Mouse (Mus musculus) limb, embryonic 12.5 days (tissue): ENCODE results near the gene 4930564D02Rik. TPM values are rescaled to one million over a fixed set of nuclear protein-coding genes. Genes with fewer than 3 reads are reported as not detected.

ENCODE experiments used
- ATAC-seq: fragments of 200-750 bp; cut with Nextera tagmentation; 2 replicates; pipeline ENCODE4 v1.8.0; 2017; ENCODE audit warnings: low read depth, moderate TSS enrichment; ENCODE audit not compliant: insufficient number of reproducible peaks, insufficient read depth, low FRiP score, low TSS enrichment
- H3K27ac ChIP-seq: fragments of 300-500 bp; sonication (generic); 2 replicates; pipeline ENCODE4 v1.5.1; 2016; ENCODE audit warnings: mild to moderate bottlenecking, moderate library complexity
- H3K27me3 ChIP-seq: fragments of 300-500 bp; sonication (generic); 2 replicates; pipeline ENCODE4 v1.6.1; 2016; ENCODE audit warnings: mild to moderate bottlenecking, moderate library complexity
- H3K36me3 ChIP-seq: fragments of 300-500 bp; sonication (generic); 2 replicates; pipeline ENCODE4 v1.6.1; 2016; ENCODE audit warnings: mild to moderate bottlenecking, moderate library complexity
- H3K4me1 ChIP-seq: fragments of 300-500 bp; sonication (generic); replicated peaks from 2 replicates; pipeline ENCODE4 v1.6.1; 2016
- H3K4me2 ChIP-seq: fragments of 300-500 bp; sonication (generic); 2 replicates; pipeline ENCODE4 v1.6.1; 2016; ENCODE audit warnings: mild to moderate bottlenecking, moderate library complexity
- H3K4me3 ChIP-seq: fragments of 300-500 bp; sonication (generic); replicated peaks from 2 replicates; pipeline ENCODE4 v1.5.1; 2016; ENCODE audit warnings: mild to moderate bottlenecking
- H3K9ac ChIP-seq: fragments of 300-500 bp; sonication (generic); replicated peaks from 2 replicates; pipeline ENCODE4 v1.6.1; 2016; ENCODE audit warnings: mild to moderate bottlenecking, moderate library complexity
- H3K9me3 ChIP-seq: fragments of 300-500 bp; sonication (generic); 2 replicates; pipeline ENCODE4 v1.6.1; 2016; ENCODE audit warnings: mild to moderate bottlenecking, moderate library complexity
- WGBS: fragments of 180-500 bp; shearing (Covaris S2); methylation state at CpG from one replicate; pipeline ENCODE4 v1.1.7; 2016; 5-methylcytosine and 5-hydroxymethylcytosine counted together
- polyA plus RNA-seq: library from polyadenylated mRNA; unstranded; fragments of >200 nt; fragmentation: Nextera tagmentation; extraction: Ambion mirVana; gene quantifications from 2 replicates; pipeline ENCODE4 v1.2.1, GENCODE M21; 2016

The 4930564D02Rik gene
- polyA plus RNA-seq, result not detected in 2 replicates

DNA sequence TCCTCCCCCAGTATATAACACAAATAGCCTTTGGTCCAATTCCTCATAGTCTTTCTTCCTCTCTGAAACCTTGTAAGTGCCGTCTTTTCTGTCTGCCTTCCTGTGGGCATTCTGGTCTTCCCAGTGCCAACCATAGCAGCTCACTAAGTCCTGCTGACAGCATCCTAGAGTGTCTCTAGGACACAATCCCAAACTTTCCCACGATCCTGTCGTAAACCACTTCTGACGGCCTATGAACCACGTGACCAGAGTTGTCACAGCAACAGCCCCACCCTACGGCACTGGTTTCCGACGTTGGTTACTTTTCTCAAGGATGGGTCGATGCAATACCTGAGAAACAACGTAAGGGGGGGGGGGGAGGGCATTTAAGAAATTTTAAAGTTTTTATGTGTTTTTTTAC is at the start of gene 4930564D02Rik:
4930564D02Rik (plus strand) TSS at position 301 of the 400 bp plus-strand sequence.
- Histone ChIP-seq H3K27ac (peak within 1 kb of the TSS; percentile 41; the same call in 1 of the 2 replicates), H3K4me1 (peaks cover 37% of the 10 kb centered on the region), H3K27me3 (no peaks in the 10 kb centered on the region), H3K9me3 (no peaks in the 10 kb centered on the region), H3K4me3 (no peak within 1 kb of the TSS), H3K9ac (no peak within 1 kb of the TSS), H3K36me3 (no peaks in the 10 kb centered on the region), H3K4me2 (no peak within 1 kb of the TSS)
- no peak for ATAC-seq
- WGBS, result 76% methylated on average over 10 of the region's 10 CpGs

DNA sequence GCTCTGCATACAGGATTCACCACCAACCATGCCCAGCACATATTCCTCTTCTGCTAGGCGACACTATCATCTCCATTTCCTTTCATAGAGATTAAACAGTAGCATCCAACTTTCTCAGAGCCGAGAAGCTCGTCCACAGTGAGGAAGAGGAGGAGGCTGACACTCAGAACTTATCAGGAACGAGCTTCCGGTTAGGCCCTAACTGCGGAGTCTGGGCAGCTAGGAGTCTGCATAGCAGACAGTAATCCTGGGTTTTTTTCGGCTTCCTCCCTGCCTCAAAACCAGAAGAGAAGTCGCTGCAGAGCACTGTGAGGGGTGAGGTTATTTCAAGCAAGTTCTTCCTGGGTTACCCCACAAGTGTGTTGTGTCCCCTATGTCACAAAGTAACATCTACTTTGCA is 49.3 kb upstream of the 4930564D02Rik start:
- H3K4me2 ChIP-seq, result no peak overlapping the region
- peaks cover 27% of the 10 kb centered on the region for H3K36me3 ChIP-seq
- WGBS, result 89% methylated on average over 8 of the region's 8 CpGs
- no peak overlapping the region for H3K4me3 ChIP-seq
- no peak overlapping the region for H3K27ac ChIP-seq
- no peak for ATAC-seq
- peaks cover 12% of the 10 kb centered on the region for H3K4me1 ChIP-seq
- no peaks in the 10 kb centered on the region for H3K9me3 ChIP-seq
- H3K27me3 ChIP-seq, result no peaks in the 10 kb centered on the region
- no peak overlapping the region for H3K9ac ChIP-seq

DNA sequence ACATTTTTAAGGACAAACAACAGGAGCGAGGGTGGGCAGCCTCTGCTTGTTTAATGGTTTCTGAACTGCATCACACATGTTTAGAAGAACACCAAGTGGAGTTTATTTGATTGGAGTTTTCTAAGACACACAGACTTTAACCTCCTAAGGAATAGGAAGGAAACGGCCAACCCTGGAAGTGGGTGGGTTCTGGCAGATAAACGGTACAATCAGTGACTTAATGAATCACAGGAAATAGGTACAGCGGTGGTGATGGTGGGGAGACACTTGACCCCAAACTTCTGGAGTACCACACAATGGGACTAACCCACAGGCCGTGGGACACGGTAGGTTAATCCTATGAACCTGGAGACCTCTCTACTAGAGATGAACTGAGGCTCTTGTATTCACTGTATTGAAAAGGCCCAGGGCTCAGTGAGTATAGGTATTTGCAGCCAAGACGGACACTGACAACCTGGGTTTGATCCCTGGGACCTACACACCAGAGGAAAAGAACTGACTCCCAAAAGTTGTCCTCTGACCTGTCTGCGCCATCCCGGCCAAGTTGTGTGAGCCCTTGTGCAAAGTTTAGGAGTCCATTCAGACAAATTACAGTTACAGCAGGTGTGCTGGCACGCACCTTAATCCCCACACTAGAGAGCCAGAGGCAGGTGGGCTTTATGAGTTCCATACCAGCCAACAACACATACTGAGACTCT is 48.4 kb upstream of the 4930564D02Rik start:
- 83% methylated on average over 10 of the region's 10 CpGs for WGBS
- peaks cover 31% of the 10 kb centered on the region for H3K36me3 ChIP-seq

DNA sequence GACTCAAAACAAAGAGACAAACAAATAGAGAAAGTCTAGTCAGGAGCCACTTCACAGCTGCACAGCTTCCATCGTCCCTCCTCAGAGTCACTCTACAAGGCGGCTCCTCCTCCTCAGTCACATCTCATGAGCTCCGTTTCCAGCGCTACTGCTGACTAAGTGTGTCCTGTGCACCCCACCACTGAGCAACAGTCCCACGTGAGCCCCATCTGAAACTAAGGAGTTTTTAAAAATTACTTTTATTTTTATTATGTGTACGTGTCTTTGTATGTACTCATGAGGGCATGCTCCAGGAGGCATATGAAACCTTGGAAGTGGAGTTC is 47.9 kb upstream of the 4930564D02Rik start:
- no peaks in the 10 kb centered on the region for H3K27me3 ChIP-seq
- 91% methylated on average over 6 of the region's 6 CpGs for WGBS
- peaks cover 12% of the 10 kb centered on the region for H3K4me1 ChIP-seq
- H3K9me3 ChIP-seq, result no peaks in the 10 kb centered on the region
- no peak for ATAC-seq
- no peak overlapping the region for H3K4me3 ChIP-seq
- H3K9ac ChIP-seq, result no peak overlapping the region
- peaks cover 36% of the 10 kb centered on the region for H3K36me3 ChIP-seq
- H3K27ac ChIP-seq, result no peak overlapping the region
- H3K4me2 ChIP-seq, result no peak overlapping the region

More for the DNA sequence above, 48.4 kb upstream of the 4930564D02Rik start:
- Histone ChIP-seq H3K9me3 (no peaks in the 10 kb centered on the region), H3K4me3 (no peak overlapping the region), H3K9ac (no peak overlapping the region), H3K27ac (no peak overlapping the region), H3K4me2 (no peak overlapping the region), H3K4me1 (peaks cover 12% of the 10 kb centered on the region), H3K27me3 (no peaks in the 10 kb centered on the region)
- ATAC-seq, result no peak

DNA sequence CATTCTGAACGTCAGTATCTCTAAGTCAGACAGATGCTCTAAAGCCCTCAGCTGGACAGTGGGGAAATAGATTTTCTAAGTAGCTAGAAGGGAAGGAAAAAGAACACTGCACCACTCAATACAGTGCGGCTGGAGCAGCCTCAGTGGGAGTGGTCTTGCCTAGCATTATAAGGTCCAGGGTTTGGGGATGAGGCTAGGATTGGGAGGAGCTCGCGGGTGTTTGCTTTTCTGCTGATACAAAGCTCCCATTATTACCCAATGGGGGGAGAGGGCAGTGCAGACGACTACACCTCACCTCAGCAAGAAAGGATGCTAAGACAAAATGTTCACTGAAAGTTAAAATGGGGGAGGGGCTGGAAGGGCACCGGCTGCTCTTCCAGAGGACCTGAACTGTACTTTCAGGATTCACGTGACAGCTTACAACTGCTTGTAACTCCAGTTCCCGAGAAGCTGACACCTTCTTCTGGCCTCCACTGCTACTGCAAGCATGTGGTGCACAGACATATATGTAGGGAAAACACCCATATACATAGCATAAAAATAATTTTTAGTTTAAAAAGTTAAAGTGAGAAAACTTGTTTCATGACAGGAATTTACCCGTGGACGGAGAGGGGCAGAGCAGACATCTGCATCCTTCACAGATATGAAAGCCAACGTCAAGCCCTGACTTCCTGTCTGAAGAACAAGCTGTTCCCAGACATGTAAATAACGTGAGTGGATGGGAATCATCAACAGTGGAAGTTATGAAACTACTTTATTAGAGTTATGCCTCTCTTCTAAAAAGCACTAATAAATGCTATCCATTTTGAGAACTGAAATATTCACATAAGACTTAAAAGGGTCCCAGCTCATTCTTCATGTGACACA is 46.6 kb upstream of the 4930564D02Rik start:
- H3K4me2 ChIP-seq, result no peak overlapping the region
- ATAC-seq, result 0 out of 2 replicates have a peak, but pooled peaks have one; percentile 47
- no peak overlapping the region for H3K9ac ChIP-seq
- no peak overlapping the region for H3K27ac ChIP-seq
- H3K27me3 ChIP-seq, result no peaks in the 10 kb centered on the region
- peaks cover 12% of the 10 kb centered on the region for H3K4me1 ChIP-seq
- H3K36me3 ChIP-seq, result peaks cover 33% of the 10 kb centered on the region
- no peak overlapping the region for H3K4me3 ChIP-seq
- no peaks in the 10 kb centered on the region for H3K9me3 ChIP-seq
- WGBS, result 61% methylated on average over 12 of the region's 12 CpGs

DNA sequence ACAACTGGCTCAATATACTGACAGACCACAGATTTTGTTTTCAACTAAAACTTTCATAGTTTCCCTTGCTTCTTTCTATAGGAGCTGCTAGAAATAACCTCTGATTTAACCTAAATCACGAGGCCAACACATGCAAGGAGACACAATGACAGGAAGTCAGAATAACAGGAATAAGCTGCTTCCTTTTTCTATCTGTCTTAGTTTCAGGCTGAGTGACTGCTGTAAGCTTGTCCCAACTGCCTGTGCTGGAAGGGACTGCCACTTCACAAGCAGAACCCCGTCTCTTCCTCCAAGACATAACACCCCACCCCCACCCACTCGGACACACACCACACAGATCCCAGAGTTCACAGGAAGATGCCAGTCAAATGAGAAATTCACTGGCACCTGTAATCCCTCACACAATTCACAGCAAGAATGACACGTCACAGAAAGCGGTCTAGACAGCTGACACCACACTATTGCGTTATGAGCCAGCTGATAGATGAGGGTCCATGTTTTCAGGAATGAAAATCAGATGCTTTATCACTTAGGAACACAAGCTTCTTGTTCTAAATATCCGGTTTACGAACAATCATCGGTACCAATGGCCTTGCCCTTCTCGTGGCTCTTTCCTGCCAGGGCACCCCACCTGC is 43.2 kb upstream of the 4930564D02Rik start:
- no peak overlapping the region for H3K9ac ChIP-seq
- no peak for ATAC-seq
- H3K27ac ChIP-seq, result no peak overlapping the region
- WGBS, result 83% methylated on average over 10 of the region's 10 CpGs
- H3K36me3 ChIP-seq, result peaks cover 47% of the 10 kb centered on the region
- no peak overlapping the region for H3K4me2 ChIP-seq
- no peaks in the 10 kb centered on the region for H3K27me3 ChIP-seq
- H3K4me3 ChIP-seq, result no peak overlapping the region
- no peaks in the 10 kb centered on the region for H3K9me3 ChIP-seq
- H3K4me1 ChIP-seq, result peaks cover 19% of the 10 kb centered on the region

DNA sequence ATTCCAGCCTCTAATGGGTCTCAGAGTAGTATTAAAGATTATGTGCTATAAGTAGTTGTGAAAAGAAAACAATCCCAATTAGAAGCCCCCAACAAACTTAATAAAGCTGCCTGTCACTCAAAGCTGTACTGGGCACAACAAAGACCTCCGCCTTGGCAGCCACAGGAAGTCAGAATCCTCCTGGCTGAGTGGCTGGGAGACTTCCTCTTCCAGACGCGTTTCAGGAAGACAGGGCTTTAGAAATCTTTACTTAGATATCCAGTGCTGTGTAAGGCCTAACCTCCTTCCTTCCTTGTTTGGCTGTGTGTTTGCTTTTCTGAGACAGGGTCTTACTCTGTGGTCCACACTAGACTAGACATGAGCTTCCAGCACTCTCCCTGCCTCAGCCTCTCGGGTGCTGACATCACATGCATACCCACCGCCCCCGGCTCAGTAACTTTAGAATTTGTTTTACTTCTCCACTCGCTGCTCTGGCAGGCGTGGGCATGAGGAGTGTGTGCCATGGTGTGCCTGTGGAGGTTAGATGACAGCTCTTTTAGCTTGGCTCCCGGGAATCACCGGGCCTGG is 30.3 kb upstream of the 4930564D02Rik start:
- Histone ChIP-seq H3K4me2 (no peak overlapping the region), H3K4me3 (no peak overlapping the region), H3K4me1 (peaks cover 14% of the 10 kb centered on the region), H3K36me3 (peaks cover 75% of the 10 kb centered on the region), H3K27ac (no peak overlapping the region), H3K9ac (no peak overlapping the region), H3K9me3 (no peaks in the 10 kb centered on the region), H3K27me3 (no peaks in the 10 kb centered on the region)
- no peak for ATAC-seq
- 85% methylated on average over 10 of the region's 10 CpGs for WGBS

DNA sequence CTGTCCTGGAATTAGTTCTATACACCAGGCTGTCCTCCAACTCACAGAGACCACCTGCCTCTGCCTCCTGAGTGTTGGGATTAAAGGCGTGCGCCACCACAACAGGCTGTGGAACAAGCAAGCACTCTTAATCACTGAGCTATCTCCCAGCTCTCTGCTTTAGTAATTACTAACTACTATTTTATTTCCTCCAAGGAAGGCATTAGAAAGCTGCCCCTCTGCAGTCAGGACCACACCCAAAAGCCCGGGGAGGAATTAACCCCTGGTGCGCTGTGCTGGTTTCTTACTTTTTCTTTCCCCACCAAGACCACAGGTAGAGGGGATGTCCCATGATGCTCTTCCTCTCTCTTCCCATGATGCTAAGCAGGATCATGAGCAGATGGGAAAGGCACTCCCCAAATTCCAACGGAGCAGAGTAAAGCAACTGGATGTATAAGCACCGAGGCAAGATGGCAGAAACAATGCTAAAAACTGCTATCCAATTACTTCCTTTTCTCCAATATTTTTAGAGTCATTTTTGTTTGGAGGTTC is 29.3 kb upstream of the 4930564D02Rik start:
- H3K9ac ChIP-seq, result no peak overlapping the region
- no peaks in the 10 kb centered on the region for H3K9me3 ChIP-seq
- H3K36me3 ChIP-seq, result peaks cover 66% of the 10 kb centered on the region
- no peak overlapping the region for H3K4me3 ChIP-seq
- no peak overlapping the region for H3K4me2 ChIP-seq
- H3K4me1 ChIP-seq, result peaks cover 14% of the 10 kb centered on the region
- 90% methylated on average over 6 of the region's 6 CpGs for WGBS
- no peak overlapping the region for H3K27ac ChIP-seq
- no peak for ATAC-seq
- no peaks in the 10 kb centered on the region for H3K27me3 ChIP-seq

DNA sequence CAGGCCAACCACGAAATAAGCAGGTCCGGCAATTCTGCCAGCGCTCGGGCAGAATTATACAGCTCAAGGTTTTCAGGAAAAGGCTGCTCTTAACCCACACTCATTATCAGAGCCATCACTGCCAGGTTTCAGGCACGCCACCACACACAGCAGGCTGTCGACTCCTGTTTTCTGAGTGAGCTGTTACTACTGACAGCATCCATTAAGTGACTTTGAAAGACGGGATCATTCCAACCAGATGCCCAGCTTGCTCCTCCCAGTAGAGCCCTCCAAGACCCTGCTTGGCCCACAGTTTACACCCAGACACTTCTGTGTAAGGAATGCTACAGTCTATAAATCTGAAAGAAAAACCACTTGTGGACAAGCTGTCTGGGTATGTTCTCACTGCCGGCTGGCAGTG is 26.6 kb upstream of the 4930564D02Rik start:
- Histone ChIP-seq H3K27me3 (no peaks in the 10 kb centered on the region), H3K4me2 (no peak overlapping the region), H3K27ac (no peak overlapping the region), H3K4me1 (peaks cover 19% of the 10 kb centered on the region), H3K4me3 (no peak overlapping the region), H3K9me3 (no peaks in the 10 kb centered on the region), H3K36me3 (peaks cover 39% of the 10 kb centered on the region), H3K9ac (no peak overlapping the region)
- 12% methylated on average over 8 of the region's 8 CpGs for WGBS
- no peak for ATAC-seq

DNA sequence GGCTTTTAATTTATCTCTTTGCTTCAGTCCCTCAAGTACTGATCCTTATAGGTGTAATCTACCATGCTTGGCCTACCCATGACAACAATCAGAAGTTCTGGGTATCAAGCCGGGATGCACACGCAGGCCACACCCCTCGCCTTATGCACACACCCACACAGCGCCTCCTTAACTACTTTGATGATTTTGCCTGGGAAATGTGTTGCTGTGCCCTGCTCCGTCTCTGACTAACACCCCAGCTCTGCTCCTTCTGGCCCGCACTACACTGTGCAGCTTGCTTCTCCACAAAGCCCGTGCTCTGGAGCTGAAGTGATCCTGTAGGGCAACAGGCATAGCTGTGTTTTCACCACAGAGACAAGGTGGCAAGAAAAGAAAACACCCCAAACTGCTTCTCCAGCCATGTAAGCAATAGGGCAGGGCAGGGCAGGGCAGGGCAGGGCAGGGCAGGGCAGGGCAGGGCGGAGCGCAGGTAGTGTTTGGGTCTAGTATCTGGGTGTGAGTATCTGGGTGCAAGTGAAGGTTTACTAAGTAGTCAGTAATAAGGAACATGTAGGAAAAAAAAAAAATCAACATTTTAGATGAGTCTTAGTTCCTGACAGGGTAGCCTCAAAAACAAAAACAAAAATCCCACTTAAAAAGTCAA is 25.5 kb upstream of the 4930564D02Rik start:
- Histone ChIP-seq H3K36me3 (peaks cover 32% of the 10 kb centered on the region), H3K4me2 (no peak overlapping the region), H3K4me1 (peaks cover 23% of the 10 kb centered on the region), H3K4me3 (no peak overlapping the region), H3K27ac (no peak overlapping the region), H3K9ac (no peak overlapping the region), H3K27me3 (no peaks in the 10 kb centered on the region), H3K9me3 (no peaks in the 10 kb centered on the region)
- WGBS, result 91% methylated on average over 9 of the region's 9 CpGs
- ATAC-seq, result no peak
